Mouse (Mus musculus) liver, embryonic 12.5 days (tissue): ENCODE measurements around the gene Zfhx3. TPM values are rescaled to one million over a fixed set of nuclear protein-coding genes. Genes with fewer than 3 reads are reported as not detected.
A peak's percentile ranks its signal among the peaks of the same experiment; 100 is the strongest.

Experiments
- ATAC-seq: fragments of 200-750 bp; cut with Nextera tagmentation; 2 replicates; pipeline ENCODE4 v1.8.0; 2017; ENCODE audit warnings: moderate number of reproducible peaks, mild to moderate bottlenecking, moderate library complexity
- H3K27ac ChIP-seq: fragments of 300-500 bp; sonication (generic); 2 replicates; pipeline ENCODE4 v1.5.1; 2016; ENCODE audit warnings: mild to moderate bottlenecking
- H3K27me3 ChIP-seq: fragments of 300-500 bp; sonication (generic); replicated peaks from 2 replicates; pipeline ENCODE4 v1.6.1; 2016; ENCODE audit warnings: mild to moderate bottlenecking, moderate library complexity
- H3K36me3 ChIP-seq: fragments of 300-500 bp; sonication (generic); 2 replicates; pipeline ENCODE4 v1.6.1; 2016; ENCODE audit warnings: mild to moderate bottlenecking, moderate library complexity
- H3K4me1 ChIP-seq: fragments of 300-500 bp; sonication (generic); 2 replicates; pipeline ENCODE4 v1.6.1; 2016
- H3K4me2 ChIP-seq: fragments of 300-500 bp; sonication (generic); 2 replicates; pipeline ENCODE4 v1.6.1; 2016; ENCODE audit warnings: mild to moderate bottlenecking, moderate library complexity
- H3K4me3 ChIP-seq: fragments of 300-500 bp; sonication (generic); 2 replicates; pipeline ENCODE4 v1.5.1; 2016; ENCODE audit warnings: mild to moderate bottlenecking, moderate library complexity
- H3K9ac ChIP-seq: fragments of 300-500 bp; sonication (generic); 2 replicates; pipeline ENCODE4 v1.6.1; 2016; ENCODE audit warnings: mild to moderate bottlenecking, moderate library complexity
- H3K9me3 ChIP-seq: fragments of 300-500 bp; sonication (generic); replicated peaks from 2 replicates; pipeline ENCODE4 v1.6.1; 2016; ENCODE audit warnings: mild to moderate bottlenecking, moderate library complexity
- WGBS: fragments of 180-500 bp; shearing (Covaris S2); methylation state at CpG from one replicate; pipeline ENCODE4 v1.1.7; 2016; ENCODE audit not compliant: insufficient replicate concordance; 5-methylcytosine and 5-hydroxymethylcytosine counted together
- polyA plus RNA-seq: library from polyadenylated mRNA; unstranded; fragments of >200 nt; fragmentation: Nextera tagmentation; extraction: Ambion mirVana; gene quantifications from 2 replicates; pipeline ENCODE4 v1.2.1, GENCODE M21; 2016

Zfhx3 gene
- polyA plus RNA-seq, 1 experiment from 2014 or later, result 2.4 TPM

- H3K4me3 ChIP-seq, result no peak overlapping the region
- WGBS, result 64% methylated on average over 8 of the region's 8 CpGs
- no peaks in the 10 kb centered on the region for H3K4me1 ChIP-seq
- no peak overlapping the region for H3K4me2 ChIP-seq
- H3K9ac ChIP-seq, result no peak overlapping the region
- H3K36me3 ChIP-seq, result no peaks in the 10 kb centered on the region
- H3K27ac ChIP-seq, result no peak overlapping the region
- H3K27me3 ChIP-seq, result no peaks in the 10 kb centered on the region
- no peaks in the 10 kb centered on the region for H3K9me3 ChIP-seq
- ATAC-seq, result no peak
These were observed 15.1 kb downstream of the Zfhx3 start for GRCm38 (mm10) chr8:107957566-107957965.

- 72% methylated on average over 11 of the region's 11 CpGs for WGBS
- Histone ChIP-seq H3K4me3 (no peak overlapping the region), H3K27me3 (no peaks in the 10 kb centered on the region), H3K9ac (no peak overlapping the region), H3K4me1 (no peaks in the 10 kb centered on the region), H3K27ac (no peak overlapping the region), H3K4me2 (no peak overlapping the region), H3K9me3 (no peaks in the 10 kb centered on the region), H3K36me3 (no peaks in the 10 kb centered on the region)
- no peak for ATAC-seq
These were observed 18.0 kb downstream of the Zfhx3 start for GRCm38 (mm10) chr8:107960466-107960865.

GRCm38 (mm10) chr8:107960878-107961277, 18.4 kb downstream of the Zfhx3 start:
- H3K27ac ChIP-seq, result no peak overlapping the region
- ATAC-seq, result no peak
- 67% methylated on average over 8 of the region's 8 CpGs for WGBS
- H3K27me3 ChIP-seq, result no peaks in the 10 kb centered on the region
- H3K9ac ChIP-seq, result no peak overlapping the region
- H3K4me3 ChIP-seq, result no peak overlapping the region
- no peak overlapping the region for H3K4me2 ChIP-seq
- H3K9me3 ChIP-seq, result no peaks in the 10 kb centered on the region
- H3K4me1 ChIP-seq, result no peaks in the 10 kb centered on the region
- H3K36me3 ChIP-seq, result no peaks in the 10 kb centered on the region

- no peaks in the 10 kb centered on the region for H3K27me3 ChIP-seq
- no peak overlapping the region for H3K4me2 ChIP-seq
- no peak overlapping the region for H3K27ac ChIP-seq
- no peaks in the 10 kb centered on the region for H3K36me3 ChIP-seq
- H3K4me1 ChIP-seq, result 0 out of 2 replicates have a peak, but pooled peaks cover 6% of the 10 kb centered on the region
- H3K9ac ChIP-seq, result no peak overlapping the region
- WGBS, result 44% methylated on average over 4 of the region's 4 CpGs
- H3K4me3 ChIP-seq, result no peak overlapping the region
- H3K9me3 ChIP-seq, result no peaks in the 10 kb centered on the region
- ATAC-seq, result no peak
These were observed 29.8 kb downstream of the Zfhx3 start for GRCm38 (mm10) chr8:107972198-107972597.

GRCm38 (mm10) chr8:107974451-107974850, 32.0 kb downstream of the Zfhx3 start:
- no peaks in the 10 kb centered on the region for H3K9me3 ChIP-seq
- no peaks in the 10 kb centered on the region for H3K27me3 ChIP-seq
- H3K9ac ChIP-seq, result no peak overlapping the region
- no peak overlapping the region for H3K4me3 ChIP-seq
- H3K36me3 ChIP-seq, result no peaks in the 10 kb centered on the region
- H3K27ac ChIP-seq, result no peak overlapping the region
- WGBS, result 67% methylated on average over 13 of the region's 13 CpGs
- ATAC-seq, result no peak
- no peak overlapping the region for H3K4me2 ChIP-seq
- H3K4me1 ChIP-seq, result 0 out of 2 replicates have a peak, but pooled peaks cover 6% of the 10 kb centered on the region

GRCm38 (mm10) chr8:107978247-107978646, 35.8 kb downstream of the Zfhx3 start:
- Histone ChIP-seq H3K4me1 (no peaks in the 10 kb centered on the region), H3K27me3 (no peaks in the 10 kb centered on the region), H3K4me2 (no peak overlapping the region), H3K9me3 (no peaks in the 10 kb centered on the region), H3K4me3 (no peak overlapping the region), H3K27ac (no peak overlapping the region), H3K9ac (no peak overlapping the region), H3K36me3 (no peaks in the 10 kb centered on the region)
- WGBS, result 85% methylated on average over 1 of the region's 1 CpGs
- no peak for ATAC-seq

- Histone ChIP-seq H3K4me3 (no peak overlapping the region), H3K27me3 (no peaks in the 10 kb centered on the region), H3K4me2 (no peak overlapping the region), H3K4me1 (no peaks in the 10 kb centered on the region), H3K9ac (no peak overlapping the region), H3K27ac (no peak overlapping the region), H3K36me3 (no peaks in the 10 kb centered on the region), H3K9me3 (no peaks in the 10 kb centered on the region)
- 42% methylated on average over 10 of the region's 10 CpGs for WGBS
- peak; percentile 58; the same call in 1 of the 2 replicates for ATAC-seq
These were observed 38.2 kb downstream of the Zfhx3 start for GRCm38 (mm10) chr8:107980618-107981017.

GRCm38 (mm10) chr8:107986629-107987028, 44.2 kb downstream of the Zfhx3 start:
- H3K27me3 ChIP-seq, result no peaks in the 10 kb centered on the region
- H3K4me1 ChIP-seq, result no peaks in the 10 kb centered on the region
- H3K27ac ChIP-seq, result no peak overlapping the region
- no peak overlapping the region for H3K4me3 ChIP-seq
- no peaks in the 10 kb centered on the region for H3K9me3 ChIP-seq
- no peak for ATAC-seq
- WGBS, result 76% methylated on average over 15 of the region's 15 CpGs
- H3K9ac ChIP-seq, result no peak overlapping the region
- H3K4me2 ChIP-seq, result no peak overlapping the region
- no peaks in the 10 kb centered on the region for H3K36me3 ChIP-seq

- Histone ChIP-seq H3K4me1 (no peaks in the 10 kb centered on the region), H3K36me3 (no peaks in the 10 kb centered on the region), H3K4me2 (no peak overlapping the region), H3K9me3 (no peaks in the 10 kb centered on the region), H3K27ac (no peak overlapping the region), H3K9ac (no peak overlapping the region), H3K27me3 (no peaks in the 10 kb centered on the region), H3K4me3 (no peak overlapping the region)
- ATAC-seq, result no peak
- 76% methylated on average over 10 of the region's 10 CpGs for WGBS
These were observed 56.4 kb downstream of the Zfhx3 start for GRCm38 (mm10) chr8:107998874-107999273.

- H3K9ac ChIP-seq, result no peak overlapping the region
These were observed 69.1 kb downstream of the Zfhx3 start for GRCm38 (mm10) chr8:108011516-108011915.

GRCm38 (mm10) chr8:108017727-108018126, 75.3 kb downstream of the Zfhx3 start:
- Histone ChIP-seq H3K4me2 (no peak overlapping the region), H3K36me3 (no peaks in the 10 kb centered on the region), H3K9me3 (no peaks in the 10 kb centered on the region), H3K27ac (no peak overlapping the region), H3K27me3 (no peaks in the 10 kb centered on the region), H3K4me1 (no peaks in the 10 kb centered on the region), H3K4me3 (no peak overlapping the region), H3K9ac (no peak overlapping the region)
- 68% methylated on average over 5 of the region's 5 CpGs for whole genome bisulfite sequencing
- no peak for ATAC-seq

More at GRCm38 (mm10) chr8:108011516-108011915, 69.1 kb downstream of the Zfhx3 start:
- H3K4me1 ChIP-seq, result no peaks in the 10 kb centered on the region
- H3K9me3 ChIP-seq, result no peaks in the 10 kb centered on the region
- H3K4me3 ChIP-seq, result no peak overlapping the region
- 69% methylated on average over 11 of the region's 11 CpGs for WGBS
- no peak overlapping the region for H3K27ac ChIP-seq
- H3K36me3 ChIP-seq, result no peaks in the 10 kb centered on the region
- H3K4me2 ChIP-seq, result no peak overlapping the region
- no peak for ATAC-seq
- H3K27me3 ChIP-seq, result no peaks in the 10 kb centered on the region

GRCm38 (mm10) chr8:108019651-108020050, 77.2 kb downstream of the Zfhx3 start:
- no peaks in the 10 kb centered on the region for H3K9me3 ChIP-seq
- H3K9ac ChIP-seq, result no peak overlapping the region
- no peaks in the 10 kb centered on the region for H3K27me3 ChIP-seq
- WGBS, result 70% methylated on average over 3 of the region's 3 CpGs
- no peaks in the 10 kb centered on the region for H3K36me3 ChIP-seq
- H3K4me1 ChIP-seq, result no peaks in the 10 kb centered on the region
- ATAC-seq, result no peak
- H3K27ac ChIP-seq, result no peak overlapping the region
- no peak overlapping the region for H3K4me3 ChIP-seq
- H3K4me2 ChIP-seq, result no peak overlapping the region

- H3K9me3 ChIP-seq, result no peaks in the 10 kb centered on the region
- no peaks in the 10 kb centered on the region for H3K27me3 ChIP-seq
- no peak overlapping the region for H3K27ac ChIP-seq
- ATAC-seq, result no peak
- H3K9ac ChIP-seq, result no peak overlapping the region
- H3K4me2 ChIP-seq, result no peak overlapping the region
- H3K36me3 ChIP-seq, result no peaks in the 10 kb centered on the region
- no peaks in the 10 kb centered on the region for H3K4me1 ChIP-seq
- H3K4me3 ChIP-seq, result no peak overlapping the region
- 56% methylated on average over 4 of the region's 4 CpGs for WGBS
These were observed 80.0 kb downstream of the Zfhx3 start for GRCm38 (mm10) chr8:108022404-108022803.
